Mouse (Mus musculus): ENCODE measurements around the gene Runx3. TPM values are rescaled to one million over a fixed set of nuclear protein-coding genes. Genes with fewer than 3 reads are reported as not detected.

Gene Runx3
- polyA plus RNA-seq, 1 experiment from 2014 or later = 0.04 TPM

DNA sequence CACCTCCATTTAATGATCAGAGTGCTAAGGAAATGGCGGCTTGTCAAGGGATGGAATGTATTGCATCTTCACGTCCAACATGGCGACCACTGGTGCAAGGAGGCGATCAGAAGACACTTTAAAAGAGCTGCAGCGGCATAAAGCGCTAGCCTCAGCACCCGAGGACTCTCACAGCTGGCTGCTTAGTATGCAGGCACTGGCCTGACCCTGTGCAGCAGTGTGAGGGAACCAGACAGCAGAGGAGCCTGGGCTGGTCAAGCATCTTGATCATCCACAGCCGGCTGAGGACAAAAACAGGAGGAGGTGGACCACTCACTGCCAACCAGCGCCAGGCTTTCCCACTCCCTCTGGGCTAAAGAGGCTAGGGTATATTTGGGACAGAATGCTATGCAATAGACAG, 103.4 kb downstream of the Runx3 start:
- no peaks in the 10 kb centered on the region for H3K4me1 ChIP-seq
- WGBS = 91% methylated on average over 9 of the region's 9 CpGs
- H3K27ac ChIP-seq (replicated peaks) = no peak overlapping the region
- peaks cover 74% of the 10 kb centered on the region for H3K36me3 ChIP-seq
- no peaks in the 10 kb centered on the region for H3K27me3 ChIP-seq (ENCODE audit: low read depth, poor library complexity, severe bottlenecking)
- H3K9me3 ChIP-seq (replicated peaks) = no peaks in the 10 kb centered on the region
- no peak for DNase-seq (ENCODE audit: low spot score)
- H3K4me3 ChIP-seq = no peak overlapping the region

DNA sequence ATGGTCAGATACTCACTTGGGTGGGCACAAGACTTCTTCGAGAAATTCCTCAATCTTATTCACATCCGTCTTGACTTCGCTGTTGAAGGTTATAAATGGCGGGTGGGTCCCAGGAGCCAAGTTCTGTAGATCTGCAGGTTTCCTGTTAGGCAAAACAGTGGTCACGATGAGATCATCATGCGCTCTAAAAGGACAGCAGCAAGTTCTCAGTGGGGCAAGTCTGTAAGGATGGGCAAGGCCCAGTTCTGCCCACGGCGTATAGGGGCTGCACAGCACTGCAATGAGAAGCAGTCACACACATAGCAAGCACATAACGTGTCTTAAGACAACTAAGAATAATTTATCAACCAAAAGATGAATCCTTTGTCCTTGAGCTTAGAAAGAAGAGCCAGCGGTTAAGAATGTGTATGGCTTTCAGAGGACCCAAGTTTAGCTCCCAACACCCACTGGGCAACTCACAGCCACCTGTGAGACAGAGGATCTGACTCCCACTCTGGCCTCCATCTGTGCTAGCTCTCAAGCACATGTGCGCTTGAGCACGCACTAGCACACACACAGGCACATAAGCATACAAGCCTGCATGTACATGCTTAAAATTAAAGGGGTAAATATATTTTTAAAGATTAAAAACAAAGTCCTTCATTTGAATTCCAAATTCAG, 105.7 kb downstream of the Runx3 start:
- Histone ChIP-seq H3K9me3 (replicated peaks) (no peaks in the 10 kb centered on the region), H3K36me3 (peaks cover 62% of the 10 kb centered on the region), H3K4me3 (no peak overlapping the region), H3K4me1 (no peaks in the 10 kb centered on the region), H3K27me3 (ENCODE audit: low read depth, poor library complexity, severe bottlenecking) (no peaks in the 10 kb centered on the region), H3K27ac (replicated peaks) (no peak overlapping the region)
- WGBS = 95% methylated on average over 12 of the region's 12 CpGs
- DNase-seq (ENCODE audit: low spot score) = no peak

Other genes starting within 250 kb of the Runx3 start
- gene Tmem50a, start 205.6 kb upstream of the Runx3 start, polyA plus RNA-seq (2016; fragmentation: Nextera tagmentation; extraction: Ambion mirVana) = 127 and 135 TPM in 2 replicates
- gene Rsrp1, start 197.1 kb upstream of the Runx3 start, polyA plus RNA-seq (2016; fragmentation: Nextera tagmentation; extraction: Ambion mirVana) = 320 and 401 TPM in 2 replicates
- gene Syf2, start 189.8 kb upstream of the Runx3 start, polyA plus RNA-seq (2016; fragmentation: Nextera tagmentation; extraction: Ambion mirVana) = 70.0 and 71.5 TPM in 2 replicates
- 224 and 229 TPM in 2 replicates for gene Clic4, start 152.2 kb downstream of the Runx3 start, polyA plus RNA-seq (2016; fragmentation: Nextera tagmentation; extraction: Ambion mirVana)
- gene Srrm1, start 232.7 kb downstream of the Runx3 start, polyA plus RNA-seq (2016; fragmentation: Nextera tagmentation; extraction: Ambion mirVana) = 222 and 230 TPM in 2 replicates

All from midbrain, embryonic 10.5 days (tissue).